Mouse (Mus musculus) hindbrain, embryonic 10.5 days (tissue): ENCODE measurements around the gene Atp2a1. TPM values are rescaled to one million over a fixed set of nuclear protein-coding genes. Genes with fewer than 3 reads are reported as not detected.

ENCODE experiments used
- DNase-seq: peaks from one replicate; pipeline ENCODE4 v3.0.0-alpha.2; 2017; ENCODE audit warnings: low spot score
- H3K27ac ChIP-seq: fragments of 300-500 bp; sonication (generic); 2 replicates; pipeline ENCODE4 v1.5.1; 2016; ENCODE audit warnings: mild to moderate bottlenecking, moderate library complexity
- H3K27me3 ChIP-seq: fragments of 300-500 bp; sonication (generic); 2 replicates; pipeline ENCODE4 v1.6.1; 2016; ENCODE audit warnings: mild to moderate bottlenecking; ENCODE audit not compliant: poor library complexity, insufficient read depth, severe bottlenecking
- H3K36me3 ChIP-seq: fragments of 300-500 bp; sonication (generic); 2 replicates; pipeline ENCODE4 v1.6.1; 2016; ENCODE audit warnings: mild to moderate bottlenecking, moderate library complexity
- H3K4me1 ChIP-seq: fragments of 300-500 bp; sonication (generic); replicated peaks from 2 replicates; pipeline ENCODE4 v1.6.1; 2016; ENCODE audit warnings: mild to moderate bottlenecking
- H3K4me3 ChIP-seq: fragments of 300-500 bp; sonication (generic); 2 replicates; pipeline ENCODE4 v1.5.1; 2016; ENCODE audit warnings: mild to moderate bottlenecking, moderate library complexity
- H3K9me3 ChIP-seq: fragments of 300-500 bp; sonication (generic); 2 replicates; pipeline ENCODE4 v1.6.1; 2016; ENCODE audit warnings: mild to moderate bottlenecking, moderate library complexity
- WGBS: fragments of 180-500 bp; shearing (Covaris S2); methylation state at CpG from one replicate; pipeline ENCODE4 v1.1.7; 2016; 5-methylcytosine and 5-hydroxymethylcytosine counted together
- polyA plus RNA-seq: library from polyadenylated mRNA; unstranded; fragments of >200 nt; fragmentation: Nextera tagmentation; extraction: Ambion mirVana; gene quantifications from 2 replicates; pipeline ENCODE4 v1.2.1, GENCODE M21; 2016

Gene Atp2a1
- polyA plus RNA-seq, 1 experiment from 2014 or later: 1.1 TPM

DNA sequence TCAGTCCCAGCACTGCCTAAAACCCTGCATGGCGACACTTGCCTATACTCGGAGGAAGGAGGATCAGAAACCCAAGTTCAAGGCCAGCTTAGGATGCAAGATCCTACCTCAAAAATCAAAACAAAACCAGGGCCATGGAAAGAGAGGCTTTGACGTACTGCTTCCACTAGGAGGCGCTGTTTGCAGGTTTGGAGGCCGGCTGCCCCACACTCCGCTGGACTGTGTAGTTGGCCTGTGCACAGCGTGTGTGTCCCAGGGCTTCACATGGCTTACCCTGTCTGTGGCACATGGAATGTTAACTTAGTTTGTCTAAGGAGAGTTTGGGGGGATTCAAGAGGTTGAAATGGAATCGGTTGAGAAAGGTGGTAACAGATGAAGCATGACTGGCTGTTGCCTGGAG is 26.1 kb downstream of the Atp2a1 start:
- no peaks in the 10 kb centered on the region for H3K27me3 ChIP-seq
- H3K4me1 ChIP-seq: 0 out of 2 replicates have a peak, but pooled peaks cover 4% of the 10 kb centered on the region
- H3K36me3 ChIP-seq: peaks cover 40% of the 10 kb centered on the region
- no peaks in the 10 kb centered on the region for H3K9me3 ChIP-seq
- peak; percentile 72 for DNase-seq
- 18% methylated on average over 8 of the region's 8 CpGs for WGBS
- H3K4me3 ChIP-seq: no peak overlapping the region
- no peak overlapping the region for H3K27ac ChIP-seq

DNA sequence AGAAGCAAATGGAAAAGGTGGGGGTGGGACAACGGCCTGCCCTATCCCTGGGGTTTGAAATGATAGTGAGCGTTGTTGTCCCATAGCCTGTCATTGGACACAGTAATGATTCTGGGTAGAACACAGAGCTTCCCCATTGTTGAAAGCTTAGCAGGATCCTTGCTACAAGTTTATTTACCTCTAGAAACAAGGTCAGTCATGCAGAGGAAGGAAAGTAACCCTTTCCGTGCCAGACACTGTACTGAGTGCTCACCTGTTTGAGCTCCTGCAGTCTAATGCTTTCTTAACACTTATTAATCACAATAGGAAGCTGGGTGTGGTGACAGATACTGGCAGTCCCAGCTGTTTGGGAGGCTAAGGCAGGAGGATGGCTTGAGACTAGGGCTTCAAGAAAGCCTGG is 27.1 kb downstream of the Atp2a1 start:
- H3K36me3 ChIP-seq: peaks cover 36% of the 10 kb centered on the region

DNA sequence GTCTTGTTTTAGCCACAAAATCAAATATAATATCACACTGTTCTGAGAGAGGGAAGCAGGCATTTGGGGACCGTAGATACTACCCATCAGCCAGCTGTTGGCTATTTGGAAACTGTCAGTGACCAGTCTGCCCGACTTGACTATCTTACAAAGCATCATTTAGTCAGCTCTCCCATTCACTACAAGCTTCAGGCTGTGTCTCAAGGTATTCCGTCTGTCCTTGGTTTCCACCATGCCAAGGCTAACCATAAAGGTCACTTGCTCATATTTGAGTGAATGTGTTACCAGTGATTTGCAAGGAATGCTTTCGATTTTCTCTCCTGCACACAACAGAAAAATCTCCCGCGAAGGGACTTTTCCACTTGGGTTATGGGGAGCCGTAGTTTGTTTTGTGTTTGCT is 28.2 kb downstream of the Atp2a1 start:
- H3K4me3 ChIP-seq: no peak overlapping the region
- WGBS: 91% methylated on average over 7 of the region's 7 CpGs
- H3K36me3 ChIP-seq: peaks cover 30% of the 10 kb centered on the region
- DNase-seq: no peak
- peaks cover 8% of the 10 kb centered on the region for H3K4me1 ChIP-seq
- H3K27ac ChIP-seq: no peak overlapping the region
- H3K9me3 ChIP-seq: no peaks in the 10 kb centered on the region
- no peaks in the 10 kb centered on the region for H3K27me3 ChIP-seq

More for the DNA sequence above, 27.1 kb downstream of the Atp2a1 start:
- Histone ChIP-seq H3K4me1 (0 out of 2 replicates have a peak, but pooled peaks cover 4% of the 10 kb centered on the region), H3K27ac (no peak overlapping the region), H3K27me3 (no peaks in the 10 kb centered on the region), H3K9me3 (no peaks in the 10 kb centered on the region), H3K4me3 (no peak overlapping the region)
- no peak for DNase-seq
- 85% methylated on average over 3 of the region's 3 CpGs for WGBS

DNA sequence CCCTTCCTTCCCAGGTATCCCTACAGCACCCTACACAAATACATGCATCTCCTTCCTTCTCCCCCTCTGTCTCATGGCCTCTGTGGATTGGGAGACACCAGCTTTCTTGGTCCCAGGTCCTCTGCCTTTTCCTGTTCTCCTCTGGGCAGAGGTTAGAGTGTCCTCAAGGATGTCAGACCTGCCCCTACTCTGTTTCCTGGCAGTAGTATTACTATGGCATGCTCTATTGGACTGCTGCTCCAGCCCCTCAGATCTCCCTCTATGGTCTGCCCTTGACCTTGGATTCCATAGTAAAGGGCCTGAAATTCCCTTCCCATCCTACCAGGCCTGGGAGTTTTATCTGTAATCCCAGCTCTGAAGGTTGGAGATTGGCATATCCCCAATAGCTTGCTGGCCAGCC is 32.7 kb downstream of the Atp2a1 start:
- Histone ChIP-seq H3K27ac (no peak overlapping the region), H3K4me3 (no peak overlapping the region), H3K9me3 (0 out of 2 replicates have a peak, but pooled peaks cover 4% of the 10 kb centered on the region), H3K36me3 (peaks cover 20% of the 10 kb centered on the region), H3K4me1 (peaks cover 25% of the 10 kb centered on the region), H3K27me3 (no peaks in the 10 kb centered on the region)
- DNase-seq: no peak

DNA sequence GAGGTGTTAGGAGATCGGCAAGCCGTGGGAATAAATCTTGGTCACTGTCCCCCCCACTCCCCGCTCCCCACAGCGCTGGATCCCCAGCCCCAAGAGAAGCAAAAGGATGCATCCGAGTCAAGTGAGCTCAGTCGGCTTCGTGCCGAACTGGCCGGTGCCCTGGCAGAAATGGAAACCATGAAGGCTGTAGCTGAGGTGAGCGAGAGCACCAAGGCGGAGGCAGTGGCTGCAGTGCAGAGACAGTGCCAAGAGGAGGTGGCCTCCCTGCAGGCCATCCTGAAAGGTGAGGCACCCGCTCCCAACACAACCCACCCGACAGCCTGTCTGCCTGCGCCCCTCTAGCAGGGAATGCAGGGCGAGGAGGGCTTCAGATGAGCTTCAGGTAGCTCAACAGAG is 33.4 kb downstream of the Atp2a1 start:
- peak overlapping the region; percentile 98 for H3K27ac ChIP-seq
- 33% methylated on average over 15 of the region's 15 CpGs for WGBS

DNA sequence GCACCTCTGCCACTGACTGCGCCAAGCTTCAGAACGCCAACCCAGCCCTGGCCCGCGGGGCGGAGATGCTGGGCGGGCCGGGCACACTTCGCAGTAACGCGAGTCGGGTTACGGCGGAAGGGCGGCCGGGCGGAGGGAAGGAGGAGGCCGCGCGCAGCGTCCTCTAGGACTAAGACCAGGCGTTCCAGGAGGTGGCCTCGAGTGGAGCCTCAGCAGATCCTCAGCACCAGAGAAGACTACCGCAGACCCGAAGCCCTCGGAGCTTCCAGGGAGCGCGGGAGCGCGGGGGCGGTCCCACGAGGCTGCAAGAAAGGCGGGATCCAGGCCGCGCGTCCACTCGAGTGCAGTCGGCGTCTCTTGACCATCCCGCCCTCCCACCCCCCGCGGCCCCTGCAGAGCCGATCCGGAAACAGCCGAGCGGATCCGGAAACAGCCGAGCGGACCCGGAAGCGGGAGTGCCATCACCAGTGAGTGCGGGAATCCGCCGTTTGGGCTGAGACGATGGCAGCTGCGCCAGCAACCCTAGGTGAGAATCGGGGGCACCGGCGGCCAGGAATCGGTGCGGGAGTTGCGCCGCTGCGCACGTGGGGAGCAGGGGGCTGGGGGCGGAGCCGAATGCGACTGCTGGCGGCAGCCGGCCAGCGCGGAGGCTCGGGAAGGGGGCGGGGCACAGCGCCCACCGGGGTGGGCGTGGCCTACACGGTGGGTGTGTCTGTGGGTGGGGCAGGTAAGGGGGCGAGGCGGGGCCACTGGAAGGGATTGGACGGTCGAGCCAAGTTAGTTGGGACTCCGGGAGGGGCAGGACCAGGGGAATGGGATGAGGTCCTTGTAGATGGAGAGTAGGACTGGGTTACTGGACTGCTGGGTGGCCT is 34.0 kb downstream of the Atp2a1 start, which contains the start of gene Rabep2:
Rabep2 (plus strand) TSS at position 129 of the 872 bp plus-strand sequence.
- H3K4me1 ChIP-seq: peaks cover 25% of the 10 kb centered on the region
- peak within 1 kb of the TSS; percentile 98 for H3K27ac ChIP-seq
- peak within 1 kb of the TSS; percentile 84 for H3K4me3 ChIP-seq
- DNase-seq: peak; percentile 98
- H3K36me3 ChIP-seq: peaks cover 11% of the 10 kb centered on the region
- WGBS: under 1% methylated on average over 82 of the region's 82 CpGs
- H3K27me3 ChIP-seq: no peaks in the 10 kb centered on the region
- H3K9me3 ChIP-seq: 0 out of 2 replicates have a peak, but pooled peaks cover 4% of the 10 kb centered on the region

More for the DNA sequence above, 33.4 kb downstream of the Atp2a1 start:
- H3K36me3 ChIP-seq: peaks cover 17% of the 10 kb centered on the region
- peak overlapping the region; percentile 84 for H3K4me3 ChIP-seq
- 0 out of 2 replicates have a peak, but pooled peaks cover 4% of the 10 kb centered on the region for H3K9me3 ChIP-seq
- no peak for DNase-seq
- H3K27me3 ChIP-seq: no peaks in the 10 kb centered on the region
- H3K4me1 ChIP-seq: peaks cover 25% of the 10 kb centered on the region

DNA sequence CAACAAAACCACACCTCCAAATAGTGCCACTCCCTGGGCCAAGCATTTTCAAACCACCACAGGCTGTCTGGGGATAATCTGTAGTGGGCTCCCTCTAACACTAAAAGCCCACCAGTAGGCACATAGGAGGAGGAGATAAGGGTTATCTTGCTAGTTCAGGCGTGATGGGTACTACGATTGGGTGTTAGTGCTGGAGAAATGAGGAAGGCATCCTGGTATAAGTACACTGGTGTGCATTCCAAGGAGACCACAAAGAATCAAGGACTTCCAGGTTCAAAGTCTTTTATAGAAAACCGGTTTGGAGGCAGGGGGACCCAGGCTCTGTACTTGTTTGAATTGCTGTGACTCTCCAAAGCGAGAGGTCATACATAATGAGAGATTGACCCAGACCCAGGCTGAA is 34.8 kb downstream of the Atp2a1 start:
- Histone ChIP-seq H3K27ac (peak overlapping the region; percentile 98), H3K36me3 (peaks cover 8% of the 10 kb centered on the region), H3K27me3 (no peaks in the 10 kb centered on the region), H3K9me3 (0 out of 2 replicates have a peak, but pooled peaks cover 4% of the 10 kb centered on the region), H3K4me3 (peak overlapping the region; percentile 84), H3K4me1 (peaks cover 25% of the 10 kb centered on the region)
- 25% methylated on average over 4 of the region's 4 CpGs for WGBS
- no peak for DNase-seq

DNA sequence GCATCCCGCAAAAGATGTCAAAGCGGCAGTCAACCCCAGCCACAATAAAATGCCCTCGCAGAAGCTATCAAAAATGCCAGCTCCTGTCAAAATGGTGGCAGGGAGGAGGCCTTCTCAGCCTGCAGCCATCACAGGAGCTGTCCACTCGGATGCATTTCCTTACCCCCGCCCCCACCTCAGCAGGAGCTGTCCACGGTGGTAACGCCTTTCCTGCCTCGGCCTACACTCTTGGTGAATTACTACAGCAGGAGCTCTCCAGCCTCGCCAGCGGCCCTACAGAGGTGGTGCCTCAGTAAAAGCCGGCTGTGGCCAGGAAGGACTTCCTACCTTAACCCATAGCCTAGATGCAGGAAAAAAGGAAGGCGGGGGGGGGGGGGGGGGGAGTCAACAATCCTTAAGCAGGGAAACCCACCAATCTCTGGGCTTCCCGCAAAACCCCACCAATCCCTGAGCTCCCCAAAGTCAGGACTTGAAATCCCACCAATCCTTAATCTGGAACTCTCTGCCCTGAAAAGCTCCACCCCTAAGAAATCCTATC is 35.5 kb downstream of the Atp2a1 start:
- H3K27ac ChIP-seq: no peak overlapping the region
- H3K36me3 ChIP-seq: peaks cover 8% of the 10 kb centered on the region
- peaks cover 25% of the 10 kb centered on the region for H3K4me1 ChIP-seq
- 0 out of 2 replicates have a peak, but pooled peaks cover 4% of the 10 kb centered on the region for H3K9me3 ChIP-seq
- H3K4me3 ChIP-seq: peak overlapping the region; percentile 16; the same call in 1 of the 2 replicates
- 54% methylated on average over 12 of the region's 13 CpGs for WGBS
- peak; percentile 8 for DNase-seq
- H3K27me3 ChIP-seq: no peaks in the 10 kb centered on the region

DNA sequence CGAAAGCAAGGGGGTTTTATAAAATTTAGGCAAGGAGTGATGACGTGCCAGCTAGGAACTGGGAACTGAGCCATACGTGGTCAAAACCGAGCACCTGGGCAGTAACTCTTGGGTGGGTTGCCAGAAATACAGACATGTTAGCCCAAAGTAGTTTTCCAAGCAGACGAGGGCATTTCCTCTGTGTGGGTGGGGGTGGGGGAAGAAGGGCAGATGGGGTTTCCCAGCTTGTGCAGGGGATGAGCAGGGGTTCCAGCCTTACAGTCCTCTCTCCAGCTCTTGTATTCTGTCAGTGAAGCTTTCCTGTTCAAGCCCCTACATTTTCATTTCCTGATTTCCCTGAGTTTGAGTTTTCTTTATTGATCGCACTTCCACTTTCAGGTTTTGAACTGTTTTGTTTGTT is 38.7 kb downstream of the Atp2a1 start:
- Histone ChIP-seq H3K4me1 (peaks cover 14% of the 10 kb centered on the region), H3K27ac (no peak overlapping the region), H3K27me3 (no peaks in the 10 kb centered on the region), H3K9me3 (0 out of 2 replicates have a peak, but pooled peaks cover 4% of the 10 kb centered on the region), H3K36me3 (no peaks in the 10 kb centered on the region), H3K4me3 (no peak overlapping the region)
- WGBS: 88% methylated on average over 6 of the region's 6 CpGs
- no peak for DNase-seq

DNA sequence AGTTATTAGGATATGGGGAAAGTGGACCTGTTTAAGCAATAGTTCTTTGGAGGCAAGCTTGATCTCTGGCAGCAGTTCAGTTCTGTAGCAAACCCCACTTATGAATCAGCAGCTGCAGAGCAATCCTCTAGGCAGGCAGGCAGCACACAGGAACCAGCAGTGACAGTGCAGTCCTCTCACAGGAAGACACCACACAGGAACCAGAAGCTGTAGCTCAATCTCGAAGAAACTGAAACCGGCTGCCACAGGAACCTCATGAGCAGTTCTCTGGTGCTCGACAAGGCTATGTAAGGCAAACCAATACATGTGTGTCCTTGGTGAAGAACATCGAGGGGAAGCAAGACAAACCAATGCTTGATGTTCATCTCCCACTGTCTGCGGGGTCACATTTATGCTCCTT is 41.2 kb downstream of the Atp2a1 start:
- WGBS: 87% methylated on average over 5 of the region's 5 CpGs
- DNase-seq: no peak
- Histone ChIP-seq H3K36me3 (no peaks in the 10 kb centered on the region), H3K4me1 (peaks cover 12% of the 10 kb centered on the region), H3K27ac (no peak overlapping the region), H3K27me3 (no peaks in the 10 kb centered on the region), H3K9me3 (0 out of 2 replicates have a peak, but pooled peaks cover 4% of the 10 kb centered on the region), H3K4me3 (no peak overlapping the region)

DNA sequence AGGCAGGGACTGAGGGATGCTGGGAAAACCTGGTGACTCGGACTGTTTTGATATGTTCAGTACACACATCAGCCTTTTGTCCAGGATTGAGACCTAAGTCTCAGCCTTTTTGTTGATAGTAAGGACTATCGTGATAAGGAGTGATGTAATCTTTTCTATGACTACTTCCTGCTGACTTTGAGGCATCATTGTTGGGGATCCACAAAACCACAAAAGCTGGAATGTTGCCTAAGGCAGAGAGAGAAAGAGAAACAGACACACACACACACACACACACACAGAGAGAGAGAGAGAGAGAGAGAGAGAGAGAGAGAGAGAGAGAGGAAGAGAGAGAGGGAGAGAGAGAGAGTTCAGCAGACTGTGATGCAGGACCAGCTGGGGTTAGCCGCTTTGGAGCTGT is 44.4 kb downstream of the Atp2a1 start:
- no peak overlapping the region for H3K27ac ChIP-seq
- DNase-seq: no peak
- H3K9me3 ChIP-seq: no peaks in the 10 kb centered on the region
- peaks cover 7% of the 10 kb centered on the region; the same call in 1 of the 2 replicates for H3K27me3 ChIP-seq
- no peaks in the 10 kb centered on the region for H3K36me3 ChIP-seq
- H3K4me1 ChIP-seq: peaks cover 17% of the 10 kb centered on the region
- H3K4me3 ChIP-seq: no peak overlapping the region
- 78% methylated on average over 3 of the region's 3 CpGs for WGBS

DNA sequence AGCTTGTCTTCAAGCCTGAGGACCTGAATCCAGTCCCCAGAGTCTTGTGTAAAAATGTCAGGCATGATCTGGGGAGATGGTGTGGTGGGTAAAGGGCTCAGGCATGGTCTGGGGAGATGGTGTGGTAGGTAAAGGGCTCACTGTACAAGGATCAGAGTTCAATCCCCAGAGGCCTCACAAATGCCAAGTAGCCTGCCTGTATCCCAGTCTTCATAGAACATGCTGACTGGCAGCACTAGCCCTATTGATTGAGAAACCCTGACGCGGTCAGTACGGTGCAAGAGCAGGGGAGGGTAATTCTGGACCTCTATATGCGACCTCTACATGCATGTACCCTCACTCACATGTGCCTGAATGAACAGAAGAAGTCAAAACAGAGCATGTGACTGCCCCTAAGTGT is 45.3 kb downstream of the Atp2a1 start:
- peaks cover 17% of the 10 kb centered on the region for H3K4me1 ChIP-seq
- 85% methylated on average over 4 of the region's 4 CpGs for WGBS
- no peaks in the 10 kb centered on the region for H3K36me3 ChIP-seq
- H3K9me3 ChIP-seq: no peaks in the 10 kb centered on the region
- H3K4me3 ChIP-seq: no peak overlapping the region
- 0 out of 2 replicates have a peak overlapping the region, but pooled peaks have one; percentile 43 for H3K27ac ChIP-seq
- no peak for DNase-seq
- H3K27me3 ChIP-seq: peaks cover 7% of the 10 kb centered on the region; the same call in 1 of the 2 replicates

DNA sequence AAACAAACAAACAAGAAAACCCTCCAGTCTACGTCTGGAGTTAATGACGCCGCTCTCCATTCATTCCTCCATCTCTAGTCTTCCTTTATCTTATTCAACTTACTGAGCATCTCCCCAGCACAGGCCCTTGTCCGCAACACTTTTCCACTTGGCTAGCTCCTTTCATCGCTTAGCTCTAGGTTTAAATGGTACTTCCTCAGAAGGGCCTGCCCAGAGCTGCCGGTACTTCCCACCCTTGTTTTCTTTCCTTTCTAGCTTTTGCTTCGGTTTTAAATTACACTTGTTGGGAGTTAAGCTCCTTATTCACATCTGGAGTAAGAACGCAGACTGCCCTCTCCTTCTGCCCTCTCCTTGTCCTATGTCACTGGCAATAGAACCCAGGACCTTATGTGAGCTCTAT is 45.9 kb downstream of the Atp2a1 start:
- H3K4me1 ChIP-seq: peaks cover 17% of the 10 kb centered on the region
- no peaks in the 10 kb centered on the region for H3K9me3 ChIP-seq
- 21% methylated on average over 8 of the region's 8 CpGs for whole genome bisulfite sequencing
- H3K4me3 ChIP-seq: no peak overlapping the region
- H3K27me3 ChIP-seq: peaks cover 7% of the 10 kb centered on the region; the same call in 1 of the 2 replicates
- no peak overlapping the region for H3K27ac ChIP-seq
- DNase-seq: peak; percentile 12
- no peaks in the 10 kb centered on the region for H3K36me3 ChIP-seq
